Mouse (Mus musculus) heart, embryonic 16.5 days (tissue): ENCODE data around the gene Tsnaxip1. TPM values are rescaled to one million over a fixed set of nuclear protein-coding genes. Genes with fewer than 3 reads are reported as not detected.

Experiments
- ATAC-seq: fragments of 200-750 bp; cut with Nextera tagmentation; replicated peaks from 2 replicates; pipeline ENCODE4 v1.8.0; 2017; ENCODE audit warnings: moderate number of reproducible peaks; ENCODE audit not compliant: insufficient read depth, low FRiP score; ENCODE audit errors: extremely low read depth
- H3K27ac ChIP-seq: fragments of 300-500 bp; sonication (generic); 2 replicates; pipeline ENCODE4 v1.5.1; 2014; ENCODE audit warnings: mild to moderate bottlenecking, low read length, control low read depth, moderate library complexity
- H3K27me3 ChIP-seq: fragments of 300-500 bp; sonication (generic); 2 replicates; pipeline ENCODE4 v1.6.1; 2014; ENCODE audit warnings: low read length, mixed read lengths; ENCODE audit not compliant: control insufficient read depth, insufficient read depth
- H3K36me3 ChIP-seq: fragments of 300-500 bp; sonication (generic); 2 replicates; pipeline ENCODE4 v1.6.1; 2014; ENCODE audit not compliant: control insufficient read depth, insufficient read depth
- H3K4me1 ChIP-seq: fragments of 300-500 bp; sonication (generic); 2 replicates; pipeline ENCODE4 v1.6.1; 2014; ENCODE audit warnings: low read length, mixed read lengths; ENCODE audit not compliant: control insufficient read depth, insufficient read depth
- H3K4me2 ChIP-seq: fragments of 300-500 bp; sonication (generic); 2 replicates; pipeline ENCODE4 v1.6.1; 2014; ENCODE audit warnings: low read depth, mild to moderate bottlenecking, control low read depth, low read length
- H3K4me3 ChIP-seq: fragments of 300-500 bp; sonication (generic); 2 replicates; pipeline ENCODE4 v1.5.1; 2014; ENCODE audit warnings: mild to moderate bottlenecking, control low read depth, low read length
- H3K9ac ChIP-seq: fragments of 300-500 bp; sonication (generic); 2 replicates; pipeline ENCODE4 v1.6.1; 2014; ENCODE audit warnings: low read length, control low read depth
- H3K9me3 ChIP-seq: fragments of 300-500 bp; sonication (generic); replicated peaks from 2 replicates; pipeline ENCODE4 v1.6.1; 2016; ENCODE audit warnings: low read length; ENCODE audit not compliant: control insufficient read depth
- WGBS: fragments of 180-500 bp; shearing (Covaris S2); extraction: QIAGEN DNeasy Blood & Tissue Kit; methylation state at CpG from one replicate; pipeline ENCODE4 v1.1.7; 2014; 5-methylcytosine and 5-hydroxymethylcytosine counted together
- polyA plus RNA-seq: library from polyadenylated mRNA; unstranded; fragments of >200 nt; fragmentation: Nextera tagmentation; extraction: Ambion mirVana; gene quantifications from 2 replicates; pipeline ENCODE4 v1.2.1, GENCODE M21; 2015

Gene Tsnaxip1
- polyA plus RNA-seq, 1 experiment from 2014 or later = 0.43 TPM

DNA sequence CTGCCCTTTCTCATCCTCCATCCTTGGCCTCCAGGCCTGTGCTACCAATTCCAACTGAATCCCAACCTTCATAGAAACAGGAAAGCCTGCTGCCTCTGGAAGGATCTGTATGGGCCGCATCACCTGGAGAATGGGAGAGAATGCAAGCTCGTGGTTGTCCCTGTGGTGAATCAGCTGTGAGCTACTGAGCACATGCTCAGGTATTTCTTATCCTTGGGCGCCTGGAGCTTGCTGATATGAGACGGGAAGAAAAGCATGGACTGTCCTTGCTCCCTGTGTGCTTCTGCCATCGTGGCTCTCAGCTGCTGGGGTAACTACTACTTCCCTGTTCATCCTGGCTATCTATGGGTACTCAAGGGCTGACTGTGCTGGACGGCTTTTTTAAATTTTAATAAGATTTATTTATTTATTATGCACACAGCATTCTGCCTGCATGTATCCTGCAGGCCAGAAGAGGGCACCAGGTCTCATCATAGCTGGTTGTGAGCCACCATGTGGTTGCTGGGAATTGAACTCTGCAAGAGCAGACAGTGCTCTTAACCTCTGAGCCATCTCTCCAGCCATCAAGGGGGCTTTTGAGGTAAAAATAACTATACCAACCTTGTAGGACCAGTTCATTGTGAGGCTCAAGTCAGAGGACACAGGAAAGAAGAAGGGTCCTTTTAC lies 39.0 kb downstream of the Tsnaxip1 start:
- H3K27ac ChIP-seq = no peak overlapping the region
- 79% methylated on average over 6 of the region's 6 CpGs for WGBS
- no peak overlapping the region for H3K9ac ChIP-seq
- H3K4me2 ChIP-seq = no peak overlapping the region
- no peak overlapping the region for H3K4me3 ChIP-seq
- peaks cover 20% of the 10 kb centered on the region for H3K36me3 ChIP-seq
- H3K27me3 ChIP-seq = no peaks in the 10 kb centered on the region
- ATAC-seq = no peak
- H3K4me1 ChIP-seq = peaks cover 13% of the 10 kb centered on the region
- no peaks in the 10 kb centered on the region for H3K9me3 ChIP-seq

DNA sequence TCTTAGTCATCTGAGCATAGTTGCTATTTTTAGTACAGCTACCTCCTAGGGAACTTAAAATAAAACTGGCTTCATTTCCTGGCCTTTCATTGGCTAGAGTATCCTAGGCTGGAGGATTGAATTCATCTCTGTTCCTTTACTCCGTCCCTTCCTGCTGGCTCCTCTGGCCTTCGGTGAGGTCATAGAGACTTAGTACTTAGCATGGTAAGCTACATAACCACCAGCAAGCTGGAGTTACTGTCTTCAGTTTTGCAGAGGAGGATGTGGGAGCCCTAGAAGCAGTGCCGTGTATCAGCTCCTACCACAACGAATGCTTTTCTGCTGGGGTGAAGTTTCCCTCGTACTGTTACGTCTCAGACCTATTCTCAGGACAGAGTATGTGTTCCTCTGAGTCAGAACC lies 46.8 kb downstream of the Tsnaxip1 start:
- H3K36me3 ChIP-seq = peaks cover 39% of the 10 kb centered on the region
- H3K9me3 ChIP-seq = no peaks in the 10 kb centered on the region
- H3K4me3 ChIP-seq = peak overlapping the region; percentile 26; the same call in 1 of the 2 replicates
- H3K27me3 ChIP-seq = no peaks in the 10 kb centered on the region
- ATAC-seq = peak; percentile 80
- H3K9ac ChIP-seq = peak overlapping the region; percentile 51
- peak overlapping the region; percentile 95 for H3K27ac ChIP-seq
- H3K4me2 ChIP-seq = peak overlapping the region; percentile 58
- peaks cover 24% of the 10 kb centered on the region for H3K4me1 ChIP-seq
- 38% methylated on average over 6 of the region's 6 CpGs for WGBS

DNA sequence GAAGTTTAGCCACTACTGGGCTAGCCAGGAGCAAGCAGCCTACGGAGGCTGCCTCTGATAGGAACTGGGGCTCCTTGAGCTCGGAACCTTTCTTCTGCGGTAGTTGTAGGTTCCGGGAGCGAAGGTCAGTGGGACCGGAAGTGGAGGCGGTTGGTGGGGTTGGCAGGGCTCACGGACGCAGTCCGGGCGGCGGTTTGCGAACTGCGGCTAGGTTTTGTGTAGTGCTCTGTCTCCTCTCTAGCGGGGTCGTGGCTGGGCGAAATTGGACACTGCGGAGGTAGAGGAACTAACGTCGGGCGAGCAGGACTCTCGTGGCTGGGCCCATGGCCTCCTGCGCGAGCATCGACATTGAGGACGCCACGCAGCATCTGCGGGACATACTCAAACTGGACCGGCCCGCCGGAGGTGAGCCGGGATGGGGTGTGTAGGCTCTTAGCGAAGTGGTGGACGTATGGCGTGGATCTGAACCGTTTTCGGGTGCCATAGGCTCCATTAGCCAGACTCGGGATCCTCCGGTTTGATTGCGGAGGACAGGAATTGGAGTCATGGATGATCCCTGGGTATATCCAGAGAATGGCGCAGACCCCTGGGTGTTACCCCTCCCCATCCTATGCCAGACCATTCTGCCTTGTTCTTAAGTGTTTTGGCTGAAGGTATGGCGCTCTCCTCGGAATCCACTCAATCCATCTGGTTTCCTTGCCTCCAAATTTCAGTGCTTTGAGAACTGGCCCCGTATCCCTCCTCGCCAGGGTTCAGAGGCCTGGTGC lies 53.4 kb downstream of the Tsnaxip1 start, which contains the start of gene Edc4:
TSS of gene Edc4 (plus strand) at position 128 of the 767 bp plus-strand sequence.
- no peaks in the 10 kb centered on the region for H3K9me3 ChIP-seq
- peaks cover 13% of the 10 kb centered on the region for H3K4me1 ChIP-seq
- peak; percentile 68 for ATAC-seq
- under 1% methylated on average over 45 of the region's 45 CpGs for WGBS
- peak within 1 kb of the TSS; percentile 13 for H3K27ac ChIP-seq
- H3K27me3 ChIP-seq = no peaks in the 10 kb centered on the region
- H3K4me3 ChIP-seq = peak within 1 kb of the TSS; percentile 65
- peaks cover 47% of the 10 kb centered on the region for H3K36me3 ChIP-seq
- H3K9ac ChIP-seq = peak within 1 kb of the TSS; percentile 78
- peak within 1 kb of the TSS; percentile 82 for H3K4me2 ChIP-seq

DNA sequence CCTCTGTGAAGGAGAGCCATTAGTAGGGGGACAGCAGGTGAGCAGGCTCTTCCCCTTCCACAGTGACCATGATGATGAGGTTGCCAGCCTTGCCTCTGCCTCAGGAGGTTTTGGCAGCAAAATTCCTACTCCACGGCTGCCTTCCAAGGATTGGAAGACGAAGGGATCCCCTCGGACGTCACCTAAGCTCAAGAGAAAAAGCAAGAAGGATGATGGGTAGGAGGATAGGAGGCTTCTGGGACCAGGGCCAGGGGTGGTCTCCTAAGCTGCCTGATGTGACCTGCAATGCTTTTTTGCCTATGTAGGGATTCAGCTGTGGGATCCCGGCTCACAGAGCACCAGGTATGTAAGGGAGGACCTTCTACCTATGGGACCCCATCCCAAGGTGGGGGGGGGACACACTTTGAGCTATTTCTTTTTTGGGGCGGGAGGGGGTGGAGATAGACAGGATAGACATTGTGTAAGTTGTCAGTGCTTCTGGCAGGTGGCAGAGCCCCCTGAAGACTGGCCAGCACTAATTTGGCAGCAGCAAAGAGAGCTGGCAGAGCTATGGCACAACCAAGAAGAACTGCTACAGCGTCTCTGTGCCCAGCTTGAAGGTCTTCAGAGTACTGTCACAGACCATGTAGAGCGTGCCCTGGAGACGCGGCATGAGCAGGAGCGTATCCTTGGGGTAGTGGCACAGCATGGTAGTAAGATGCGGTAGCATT lies 62.4 kb downstream of the Tsnaxip1 start:
- 92% methylated on average over 12 of the region's 12 CpGs for WGBS
- no peak overlapping the region for H3K9ac ChIP-seq
- no peak for ATAC-seq

DNA sequence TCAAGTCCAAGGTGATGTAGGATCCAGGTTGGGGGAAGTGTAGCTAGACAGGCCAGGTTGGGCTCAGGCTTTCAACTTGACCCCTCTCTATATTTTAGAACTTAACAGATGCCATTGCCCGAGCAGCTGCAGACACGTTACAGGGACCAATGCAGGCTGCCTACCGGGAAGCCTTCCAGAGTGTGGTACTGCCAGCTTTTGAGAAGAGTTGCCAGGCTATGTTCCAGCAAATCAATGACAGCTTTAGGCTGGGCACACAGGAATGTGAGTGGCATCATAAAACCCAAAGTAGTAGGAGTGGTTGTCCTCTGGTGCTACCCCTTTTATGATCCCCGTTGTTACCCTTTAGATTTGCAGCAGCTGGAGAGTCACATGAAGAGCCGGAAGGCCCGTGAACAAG lies 63.3 kb downstream of the Tsnaxip1 start:
- Histone ChIP-seq H3K4me2 (no peak overlapping the region), H3K9me3 (no peaks in the 10 kb centered on the region), H3K4me3 (no peak overlapping the region), H3K27me3 (no peaks in the 10 kb centered on the region), H3K36me3 (peaks cover 48% of the 10 kb centered on the region), H3K9ac (no peak overlapping the region), H3K27ac (no peak overlapping the region), H3K4me1 (0 out of 2 replicates have a peak, but pooled peaks cover 2% of the 10 kb centered on the region)
- ATAC-seq = no peak
- 91% methylated on average over 6 of the region's 6 CpGs for WGBS

More for the DNA sequence above, 62.4 kb downstream of the Tsnaxip1 start:
- Histone ChIP-seq H3K27ac (no peak overlapping the region), H3K36me3 (peaks cover 57% of the 10 kb centered on the region), H3K9me3 (no peaks in the 10 kb centered on the region), H3K4me2 (no peak overlapping the region), H3K27me3 (no peaks in the 10 kb centered on the region), H3K4me3 (no peak overlapping the region), H3K4me1 (0 out of 2 replicates have a peak, but pooled peaks cover 2% of the 10 kb centered on the region)

DNA sequence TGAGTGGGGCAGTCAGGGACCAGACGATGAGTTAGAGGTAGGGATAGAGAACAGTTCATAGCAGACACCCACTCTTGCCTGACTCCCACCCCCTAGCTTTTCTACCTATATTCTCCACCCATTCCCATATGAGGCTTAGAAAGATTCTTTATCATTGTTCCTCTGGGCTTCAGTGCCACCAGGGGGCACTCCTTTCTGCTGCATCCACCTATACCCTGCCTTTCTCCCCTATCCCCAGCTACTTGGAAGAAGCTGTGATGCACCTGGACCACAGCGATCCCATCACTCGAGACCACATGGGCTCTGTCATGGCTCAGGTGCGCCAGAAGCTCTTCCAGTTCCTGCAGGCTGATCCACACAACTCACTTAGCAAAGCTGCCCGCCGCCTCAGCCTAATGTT lies 64.9 kb downstream of the Tsnaxip1 start:
- Histone ChIP-seq H3K4me3 (no peak overlapping the region), H3K9me3 (no peaks in the 10 kb centered on the region), H3K9ac (no peak overlapping the region), H3K27me3 (no peaks in the 10 kb centered on the region), H3K4me1 (0 out of 2 replicates have a peak, but pooled peaks cover 2% of the 10 kb centered on the region), H3K4me2 (no peak overlapping the region), H3K27ac (no peak overlapping the region), H3K36me3 (peaks cover 34% of the 10 kb centered on the region)
- 0 out of 2 replicates have a peak, but pooled peaks have one; percentile 10 for ATAC-seq
- 85% methylated on average over 6 of the region's 6 CpGs for WGBS

DNA sequence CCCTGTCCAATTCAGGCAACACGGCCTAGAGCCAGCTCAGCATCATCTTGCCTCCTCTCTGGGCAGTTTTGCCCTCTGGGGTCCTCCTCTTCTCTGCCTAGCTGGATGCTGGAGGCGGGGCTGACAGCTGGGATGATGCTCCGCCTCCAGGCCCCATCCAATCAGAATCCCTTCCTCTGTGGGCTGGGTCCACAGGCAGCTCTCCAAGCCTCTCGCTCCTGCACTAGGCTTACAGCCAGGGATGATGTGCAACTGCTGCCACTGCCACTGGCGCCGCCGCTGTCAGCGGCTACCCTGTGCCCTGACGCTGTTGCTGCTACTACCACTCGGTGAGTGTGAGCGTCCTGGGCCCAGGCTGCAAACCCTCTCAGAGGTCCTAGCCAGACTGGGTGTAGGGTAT lies 65.8 kb downstream of the Tsnaxip1 start, which contains the start of gene Nrn1l:
TSS of gene Nrn1l (plus strand) at position 229 of the 400 bp plus-strand sequence.
- Histone ChIP-seq H3K9me3 (no peaks in the 10 kb centered on the region), H3K9ac (no peak within 1 kb of the TSS), H3K4me1 (0 out of 2 replicates have a peak, but pooled peaks cover 2% of the 10 kb centered on the region), H3K4me3 (no peak within 1 kb of the TSS), H3K36me3 (peaks cover 28% of the 10 kb centered on the region), H3K27me3 (no peaks in the 10 kb centered on the region), H3K27ac (no peak within 1 kb of the TSS), H3K4me2 (no peak within 1 kb of the TSS)
- 6% methylated on average over 11 of the region's 11 CpGs for WGBS
- ATAC-seq = peak; percentile 86
